ENCODE assay signal across 8 mouse cellular contexts in genomic region chr7:110297611-110298010, GRCm38 (mm10).
DNase-seq lines count a peak whose midpoint lies in the region; ATAC-seq and TF ChIP-seq lines count a peak whose summit lies in the region.

No protein-coding gene starts in this region.

- TF ChIP-seq CTCF in spleen, adult 2 months (IDR thresholded peaks at IDR 0.05; ENCODE audit: extremely low read depth, insufficient read depth, insufficient read length, insufficient replicate concordance), result no peak
- no peak for TF ChIP-seq CTCF in intestine, postnatal 0 days (IDR thresholded peaks at IDR 0.05; ENCODE audit: low read depth)

- peak; percentile 99 for DNase-seq in heart, adult 11 months
- DNase-seq in heart, postnatal 10 days, result no peak
- DNase-seq in spleen, adult 2 months (ENCODE audit: low read depth in 1 of 2, low spot score in 2 of 2), result no peak
- DNase-seq in spleen, postnatal 14 days (ENCODE audit: low spot score in 2 of 2), result no peak
- DNase-seq in testis, postnatal 10 days (ENCODE audit: low spot score), result peak; percentile 58
- no peak for DNase-seq in frontal cortex, postnatal 14 days (ENCODE audit: low spot score in 2 of 2)
- no peak for DNase-seq in layer of hippocampus, postnatal 25 days (ENCODE audit: extremely low spot score in 1 of 2, low spot score in 1 of 2)

- 89% methylated on average over 4 of the region's 4 CpGs for WGBS in spleen, adult 2 months
- WGBS in intestine, postnatal 0 days, result 61% methylated on average over 4 of the region's 4 CpGs

- H3K27ac ChIP-seq in spleen, adult 2 months (ENCODE audit: insufficient read depth, low read length), result peak overlapping the region; percentile 67
- peak overlapping the region; percentile 69; the same call in 1 of the 2 replicates for H3K27ac ChIP-seq in intestine, postnatal 0 days (ENCODE audit: low read depth, low read length)

- intact Hi-C loops in heart, postnatal 10 days (cut with DNase I), result no loop called here

- no peaks in the 10 kb centered on the region for H3K9me3 ChIP-seq in intestine, postnatal 0 days (ENCODE audit: control insufficient read depth)

- no peak for TF ChIP-seq POLR2A in spleen, adult 2 months (IDR thresholded peaks at IDR 0.05; ENCODE audit: low read depth, low read length)

- H3K36me3 ChIP-seq in spleen, adult 2 months (ENCODE audit: control insufficient read depth, insufficient read depth, low read length), result no peaks in the 10 kb centered on the region
- H3K36me3 ChIP-seq in intestine, postnatal 0 days (ENCODE audit: control insufficient read depth, insufficient read depth), result no peaks in the 10 kb centered on the region

- no peaks in the 10 kb centered on the region for H3K4me1 ChIP-seq in spleen, adult 2 months (ENCODE audit: control insufficient read depth, insufficient read depth, insufficient read length)
- H3K4me1 ChIP-seq in intestine, postnatal 0 days (replicated peaks; ENCODE audit: control insufficient read depth, insufficient read depth, low read length), result 0 out of 2 replicates have a peak, but pooled peaks cover 3% of the 10 kb centered on the region

- H3K9ac ChIP-seq in intestine, postnatal 0 days (ENCODE audit: low read depth, low read length), result no peak overlapping the region

- ATAC-seq in intestine, postnatal 0 days, result no peak

- H3K27me3 ChIP-seq in spleen, adult 2 months (ENCODE audit: control insufficient read depth, insufficient read depth, low read length), result no peaks in the 10 kb centered on the region
- no peaks in the 10 kb centered on the region for H3K27me3 ChIP-seq in intestine, postnatal 0 days (replicated peaks; ENCODE audit: control insufficient read depth, insufficient read depth, low read length)

- H3K4me2 ChIP-seq in intestine, postnatal 0 days (replicated peaks; ENCODE audit: low read depth), result no peak overlapping the region

- no peak overlapping the region for H3K4me3 ChIP-seq in spleen, adult 2 months (ENCODE audit: extremely low read depth, insufficient read depth, insufficient read length)
- H3K4me3 ChIP-seq in intestine, postnatal 0 days (ENCODE audit: low read depth, low read length), result no peak overlapping the region

Comparison
In these comparisons a context has a peak if more than half of its experiments do, and no peak if none do; other contexts are left out.
1. DNase-seq: peak in heart, adult 11 months (single experiment) and testis, postnatal 10 days (single experiment); none in heart, postnatal 10 days (0 of 2), spleen, adult 2 months (0 of 2), spleen, postnatal 14 days (0 of 2), frontal cortex, postnatal 14 days (0 of 2) and layer of hippocampus, postnatal 25 days (0 of 2).